Mouse (Mus musculus): ENCODE measurements around the gene Bub1b. TPM values are rescaled to one million over a fixed set of nuclear protein-coding genes. Genes with fewer than 3 reads are reported as not detected.
A peak's percentile ranks its signal among the peaks of the same experiment; 100 is the strongest.

Gene Bub1b
- polyA plus RNA-seq, 1 experiment from 2014 or later, result 19.7 TPM

GRCm38 (mm10) chr2:118562431-118562830 is 35.6 kb upstream of the Bub1b start:
- no peaks in the 10 kb centered on the region for H3K36me3 ChIP-seq (ENCODE audit: control insufficient read depth, insufficient read depth, low read length)
- 93% methylated on average over 3 of the region's 3 CpGs for WGBS
- no peak for DNase-seq

GRCm38 (mm10) chr2:118567179-118567578 is 30.8 kb upstream of the Bub1b start:
- Histone ChIP-seq H3K4me2 (ENCODE audit: low read length) (no peak overlapping the region), H3K36me3 (ENCODE audit: control insufficient read depth, insufficient read depth, low read length) (no peaks in the 10 kb centered on the region), H3K9ac (replicated peaks; ENCODE audit: low read length) (no peak overlapping the region), H3K9me3 (ENCODE audit: control insufficient read depth, low read length) (no peaks in the 10 kb centered on the region), H3K27me3 (ENCODE audit: control insufficient read depth, insufficient read depth, low read length) (no peaks in the 10 kb centered on the region), H3K4me3 (replicated peaks; ENCODE audit: low read depth, low read length) (no peak overlapping the region), H3K27ac (replicated peaks; ENCODE audit: low read depth, low read length) (no peak overlapping the region), H3K4me1 (ENCODE audit: control insufficient read depth, insufficient read depth, low read length) (no peaks in the 10 kb centered on the region)
- no peak for DNase-seq
- ATAC-seq (ENCODE audit: low FRiP score, low TSS enrichment), result no peak
- 89% methylated on average over 8 of the region's 8 CpGs for WGBS

More at GRCm38 (mm10) chr2:118562431-118562830, 35.6 kb upstream of the Bub1b start:
- Histone ChIP-seq H3K27ac (replicated peaks; ENCODE audit: low read depth, low read length) (no peak overlapping the region), H3K4me3 (replicated peaks; ENCODE audit: low read depth, low read length) (no peak overlapping the region), H3K9ac (replicated peaks; ENCODE audit: low read length) (no peak overlapping the region), H3K27me3 (ENCODE audit: control insufficient read depth, insufficient read depth, low read length) (no peaks in the 10 kb centered on the region), H3K9me3 (ENCODE audit: control insufficient read depth, low read length) (no peaks in the 10 kb centered on the region), H3K4me2 (ENCODE audit: low read length) (no peak overlapping the region), H3K4me1 (ENCODE audit: control insufficient read depth, insufficient read depth, low read length) (no peaks in the 10 kb centered on the region)
- ATAC-seq (ENCODE audit: low FRiP score, low TSS enrichment), result no peak

GRCm38 (mm10) chr2:118570939-118571338 is 27.1 kb upstream of the Bub1b start:
- Histone ChIP-seq H3K9ac (replicated peaks; ENCODE audit: low read length) (no peak overlapping the region), H3K4me1 (ENCODE audit: control insufficient read depth, insufficient read depth, low read length) (no peaks in the 10 kb centered on the region), H3K27ac (replicated peaks; ENCODE audit: low read depth, low read length) (no peak overlapping the region), H3K9me3 (ENCODE audit: control insufficient read depth, low read length) (no peaks in the 10 kb centered on the region), H3K36me3 (ENCODE audit: control insufficient read depth, insufficient read depth, low read length) (no peaks in the 10 kb centered on the region), H3K4me2 (ENCODE audit: low read length) (no peak overlapping the region), H3K27me3 (ENCODE audit: control insufficient read depth, insufficient read depth, low read length) (no peaks in the 10 kb centered on the region), H3K4me3 (replicated peaks; ENCODE audit: low read depth, low read length) (no peak overlapping the region)
- 96% methylated on average over 2 of the region's 2 CpGs for WGBS
- no peak for ATAC-seq (ENCODE audit: low FRiP score, low TSS enrichment)
- no peak for DNase-seq

- H3K36me3 ChIP-seq (ENCODE audit: control insufficient read depth, insufficient read depth, low read length), result no peaks in the 10 kb centered on the region
- H3K4me1 ChIP-seq (ENCODE audit: control insufficient read depth, insufficient read depth, low read length), result no peaks in the 10 kb centered on the region
- DNase-seq (no peak), ATAC-seq (ENCODE audit: low FRiP score, low TSS enrichment) (no peak)
- H3K27me3 ChIP-seq (ENCODE audit: control insufficient read depth, insufficient read depth, low read length), result no peaks in the 10 kb centered on the region
- no peaks in the 10 kb centered on the region for H3K9me3 ChIP-seq (ENCODE audit: control insufficient read depth, low read length)
- H3K9ac ChIP-seq (replicated peaks; ENCODE audit: low read length), result no peak overlapping the region
- H3K4me2 ChIP-seq (ENCODE audit: low read length), result no peak overlapping the region
- no peak overlapping the region for H3K4me3 ChIP-seq (replicated peaks; ENCODE audit: low read depth, low read length)
- WGBS, result 41% methylated on average over 9 of the region's 9 CpGs
- no peak overlapping the region for H3K27ac ChIP-seq (replicated peaks; ENCODE audit: low read depth, low read length)
These were observed 25.7 kb upstream of the Bub1b start for GRCm38 (mm10) chr2:118572183-118572836.

GRCm38 (mm10) chr2:118573135-118573534 is 24.9 kb upstream of the Bub1b start:
- no peak overlapping the region for H3K9ac ChIP-seq (replicated peaks; ENCODE audit: low read length)
- no peaks in the 10 kb centered on the region for H3K27me3 ChIP-seq (ENCODE audit: control insufficient read depth, insufficient read depth, low read length)
- H3K4me1 ChIP-seq (ENCODE audit: control insufficient read depth, insufficient read depth, low read length), result no peaks in the 10 kb centered on the region
- no peak for ATAC-seq (ENCODE audit: low FRiP score, low TSS enrichment)
- no peak overlapping the region for H3K27ac ChIP-seq (replicated peaks; ENCODE audit: low read depth, low read length)
- DNase-seq, result no peak
- no peak overlapping the region for H3K4me2 ChIP-seq (ENCODE audit: low read length)
- no peaks in the 10 kb centered on the region for H3K36me3 ChIP-seq (ENCODE audit: control insufficient read depth, insufficient read depth, low read length)
- H3K9me3 ChIP-seq (ENCODE audit: control insufficient read depth, low read length), result no peaks in the 10 kb centered on the region
- WGBS, result 90% methylated on average over 3 of the region's 3 CpGs
- H3K4me3 ChIP-seq (replicated peaks; ENCODE audit: low read depth, low read length), result no peak overlapping the region

GRCm38 (mm10) chr2:118586013-118586412 is 12.0 kb upstream of the Bub1b start:
- Histone ChIP-seq H3K4me1 (ENCODE audit: control insufficient read depth, insufficient read depth, low read length) (no peaks in the 10 kb centered on the region), H3K9ac (replicated peaks; ENCODE audit: low read length) (no peak overlapping the region), H3K9me3 (ENCODE audit: control insufficient read depth, low read length) (no peaks in the 10 kb centered on the region), H3K27ac (replicated peaks; ENCODE audit: low read depth, low read length) (no peak overlapping the region), H3K4me2 (ENCODE audit: low read length) (no peak overlapping the region), H3K27me3 (ENCODE audit: control insufficient read depth, insufficient read depth, low read length) (no peaks in the 10 kb centered on the region), H3K4me3 (replicated peaks; ENCODE audit: low read depth, low read length) (no peak overlapping the region), H3K36me3 (ENCODE audit: control insufficient read depth, insufficient read depth, low read length) (no peaks in the 10 kb centered on the region)
- DNase-seq (no peak), ATAC-seq (ENCODE audit: low FRiP score, low TSS enrichment) (no peak)
- 86% methylated on average over 5 of the region's 5 CpGs for WGBS

GRCm38 (mm10) chr2:118587686-118588085 is 10.3 kb upstream of the Bub1b start:
- 64% methylated on average over 3 of the region's 3 CpGs for WGBS

GRCm38 (mm10) chr2:118591083-118591482 is 6.9 kb upstream of the Bub1b start:
- Histone ChIP-seq H3K9ac (replicated peaks; ENCODE audit: low read length) (no peak overlapping the region), H3K4me2 (ENCODE audit: low read length) (no peak overlapping the region), H3K27me3 (ENCODE audit: control insufficient read depth, insufficient read depth, low read length) (no peaks in the 10 kb centered on the region), H3K4me3 (replicated peaks; ENCODE audit: low read depth, low read length) (no peak overlapping the region), H3K36me3 (ENCODE audit: control insufficient read depth, insufficient read depth, low read length) (no peaks in the 10 kb centered on the region), H3K4me1 (ENCODE audit: control insufficient read depth, insufficient read depth, low read length) (no peaks in the 10 kb centered on the region), H3K9me3 (ENCODE audit: control insufficient read depth, low read length) (no peaks in the 10 kb centered on the region), H3K27ac (replicated peaks; ENCODE audit: low read depth, low read length) (no peak overlapping the region)
- 89% methylated on average over 4 of the region's 4 CpGs for WGBS
- DNase-seq, result no peak
- ATAC-seq (ENCODE audit: low FRiP score, low TSS enrichment), result no peak

More at GRCm38 (mm10) chr2:118587686-118588085, 10.3 kb upstream of the Bub1b start:
- DNase-seq, result no peak
- H3K9me3 ChIP-seq (ENCODE audit: control insufficient read depth, low read length), result no peaks in the 10 kb centered on the region
- H3K4me3 ChIP-seq (replicated peaks; ENCODE audit: low read depth, low read length), result no peak overlapping the region
- H3K4me2 ChIP-seq (ENCODE audit: low read length), result no peak overlapping the region
- no peak overlapping the region for H3K27ac ChIP-seq (replicated peaks; ENCODE audit: low read depth, low read length)
- H3K9ac ChIP-seq (replicated peaks; ENCODE audit: low read length), result no peak overlapping the region
- ATAC-seq (ENCODE audit: low FRiP score, low TSS enrichment), result no peak
- no peaks in the 10 kb centered on the region for H3K27me3 ChIP-seq (ENCODE audit: control insufficient read depth, insufficient read depth, low read length)
- H3K4me1 ChIP-seq (ENCODE audit: control insufficient read depth, insufficient read depth, low read length), result no peaks in the 10 kb centered on the region
- H3K36me3 ChIP-seq (ENCODE audit: control insufficient read depth, insufficient read depth, low read length), result no peaks in the 10 kb centered on the region

GRCm38 (mm10) chr2:118599087-118599486 is 1.1 kb downstream of the Bub1b start:
- Histone ChIP-seq H3K27me3 (ENCODE audit: control insufficient read depth, insufficient read depth, low read length) (no peaks in the 10 kb centered on the region), H3K9ac (replicated peaks; ENCODE audit: low read length) (no peak overlapping the region), H3K4me1 (ENCODE audit: control insufficient read depth, insufficient read depth, low read length) (peaks cover 3% of the 10 kb centered on the region), H3K27ac (replicated peaks; ENCODE audit: low read depth, low read length) (no peak overlapping the region), H3K4me3 (replicated peaks; ENCODE audit: low read depth, low read length) (peak overlapping the region; percentile 58; the same call in 1 of the 2 replicates), H3K9me3 (ENCODE audit: control insufficient read depth, low read length) (no peaks in the 10 kb centered on the region), H3K4me2 (ENCODE audit: low read length) (peak overlapping the region; percentile 72), H3K36me3 (ENCODE audit: control insufficient read depth, insufficient read depth, low read length) (no peaks in the 10 kb centered on the region)
- no peak for DNase-seq
- no peak for ATAC-seq (ENCODE audit: low FRiP score, low TSS enrichment)
- 35% methylated on average over 5 of the region's 5 CpGs for WGBS
